Mouse (Mus musculus): ENCODE data around the gene Rnf24. TPM values are rescaled to one million over a fixed set of nuclear protein-coding genes. Genes with fewer than 3 reads are reported as not detected.
"Not testable (repeated sequence)": the region's sequence is repeated elsewhere in the genome, so short reads cannot be mapped to it uniquely, and the experiment has no call there.

The Rnf24 gene
- polyA plus RNA-seq, 1 experiment: 3.6 TPM

DNA sequence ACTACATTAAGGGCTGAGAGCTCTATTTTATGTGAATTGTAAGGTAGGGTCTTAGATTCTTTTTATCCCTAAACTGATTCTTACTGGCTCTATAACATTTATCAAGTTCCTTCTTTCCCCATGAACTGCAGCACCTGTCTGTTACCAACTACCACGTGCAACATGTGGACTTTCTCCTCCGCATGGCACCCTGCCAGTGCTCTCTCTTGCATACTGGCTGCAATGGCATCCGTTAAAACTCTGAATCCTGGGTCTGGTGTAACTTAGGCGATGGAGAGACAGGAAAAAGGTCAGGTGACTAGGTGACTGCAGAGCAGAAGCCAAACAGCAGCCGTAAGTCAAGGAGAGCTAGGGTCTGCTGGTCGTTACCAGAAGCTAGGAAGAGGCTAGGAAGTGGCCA lies 43.4 kb downstream of the Rnf24 start:
- TF ChIP-seq POLR2A (IDR thresholded peaks at IDR 0.05; ENCODE audit: borderline replicate concordance, extremely low read depth, low read depth, low read length) (no peak), CTCF (IDR thresholded peaks at IDR 0.05; ENCODE audit: insufficient read depth, low read length) (no peak)
- H3K4me1 ChIP-seq (ENCODE audit: control insufficient read depth, insufficient read depth, low read length): no peaks in the 10 kb centered on the region
- WGBS: 60% methylated on average over 6 of the region's 6 CpGs
- H3K4me3 ChIP-seq (replicated peaks; ENCODE audit: extremely low read depth, low read depth, low read length): no peak overlapping the region
- DNase-seq: no peak

DNA sequence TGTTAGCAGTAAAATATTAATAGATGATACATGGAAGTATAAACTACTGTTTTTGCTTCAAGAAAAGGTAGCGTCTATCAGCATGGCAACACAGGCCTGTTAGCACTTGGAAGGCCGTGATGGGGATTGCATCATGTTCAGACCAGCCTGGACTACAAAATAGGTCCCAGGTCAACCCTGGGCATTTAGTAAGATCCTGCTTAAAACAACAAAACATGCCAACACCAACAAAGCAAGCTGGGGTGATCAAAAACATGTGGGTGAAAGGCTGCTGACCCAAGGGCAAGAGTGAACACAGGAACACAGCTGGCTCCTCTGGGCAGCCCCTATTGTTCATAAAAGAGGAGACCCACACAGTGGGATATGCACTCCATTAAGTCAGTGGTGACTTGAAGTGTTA lies 44.9 kb downstream of the Rnf24 start:
- 89% methylated on average over 2 of the region's 2 CpGs for WGBS
- no peaks in the 10 kb centered on the region for H3K4me1 ChIP-seq (ENCODE audit: control insufficient read depth, insufficient read depth, low read length)
- TF ChIP-seq POLR2A (IDR thresholded peaks at IDR 0.05; ENCODE audit: borderline replicate concordance, extremely low read depth, low read depth, low read length): no peak
- no peak for TF ChIP-seq CTCF (IDR thresholded peaks at IDR 0.05; ENCODE audit: insufficient read depth, low read length)
- no peak overlapping the region for H3K4me3 ChIP-seq (replicated peaks; ENCODE audit: extremely low read depth, low read depth, low read length)
- DNase-seq: no peak

DNA sequence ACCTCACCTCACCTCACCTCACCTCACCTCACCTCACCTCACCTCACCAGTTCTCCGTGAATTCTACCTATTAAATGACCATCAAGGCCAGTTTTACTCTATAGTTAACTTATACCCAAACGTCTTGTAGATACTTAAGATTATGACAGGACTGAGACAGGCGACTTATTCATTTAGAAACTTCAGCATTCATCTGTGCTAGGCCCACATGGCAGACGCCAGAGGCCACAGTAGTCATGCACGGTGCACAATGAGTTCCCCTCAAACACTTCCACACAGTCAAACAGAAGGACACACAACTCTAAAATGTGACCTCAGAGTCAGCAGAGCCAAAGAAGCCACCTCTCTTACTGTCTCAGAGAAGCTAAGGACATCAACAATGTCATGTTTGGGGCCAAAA lies 45.3 kb downstream of the Rnf24 start:
- H3K4me1 ChIP-seq (ENCODE audit: control insufficient read depth, insufficient read depth, low read length): no peaks in the 10 kb centered on the region
- 90% methylated on average over 5 of the region's 5 CpGs for WGBS
- no peak for DNase-seq
- H3K4me3 ChIP-seq (replicated peaks; ENCODE audit: extremely low read depth, low read depth, low read length): no peak overlapping the region
- TF ChIP-seq CTCF (IDR thresholded peaks at IDR 0.05; ENCODE audit: insufficient read depth, low read length) (no peak), POLR2A (IDR thresholded peaks at IDR 0.05; ENCODE audit: borderline replicate concordance, extremely low read depth, low read depth, low read length) (no peak)

DNA sequence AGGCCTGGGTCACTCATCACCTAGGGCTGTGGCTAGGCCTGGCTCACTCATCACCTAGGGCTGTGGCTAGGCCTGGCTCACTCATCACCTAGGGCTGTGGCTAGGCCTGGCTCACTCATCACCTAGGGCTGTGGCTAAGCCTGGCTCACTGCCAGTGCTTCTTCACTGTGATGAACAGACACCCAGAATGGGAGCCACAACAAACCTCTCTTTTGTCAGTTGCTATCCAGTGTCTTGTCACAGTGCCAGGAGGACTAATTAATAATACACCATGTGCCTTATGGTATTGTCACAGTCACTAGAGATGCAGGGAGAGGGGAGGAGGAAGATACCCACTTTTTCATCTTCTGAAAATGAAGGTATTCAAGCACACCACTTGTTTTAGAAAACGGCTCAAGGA lies 47.5 kb downstream of the Rnf24 start:
- not testable (repeated sequence) for DNase-seq; H3K4me1 ChIP-seq (ENCODE audit: control insufficient read depth, insufficient read depth, low read length); H3K4me3 ChIP-seq (replicated peaks; ENCODE audit: extremely low read depth, low read depth, low read length)
- WGBS: 81% methylated on average over 1 of the region's 1 CpGs

DNA sequence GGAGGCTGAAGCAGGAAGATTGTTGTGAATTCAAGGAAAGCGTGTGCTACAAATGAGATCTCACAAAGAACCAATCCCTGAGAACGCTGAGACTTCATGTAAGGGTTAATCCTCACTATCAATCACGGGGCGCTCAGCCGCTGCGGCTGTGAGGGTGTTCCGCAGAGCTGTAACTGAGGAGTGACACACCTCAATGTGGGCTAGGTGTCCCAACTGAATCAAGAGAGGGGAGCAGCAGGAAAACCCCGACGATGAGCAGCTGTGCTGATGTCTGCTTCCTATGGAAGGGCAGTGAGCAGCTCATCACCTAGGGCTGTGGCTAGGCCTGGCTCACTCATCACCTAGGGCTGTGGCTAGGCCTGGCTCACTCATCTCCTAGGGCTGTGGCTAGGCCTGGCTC lies 48.2 kb downstream of the Rnf24 start:
- Histone ChIP-seq H3K4me1 (ENCODE audit: control insufficient read depth, insufficient read depth, low read length) (no peaks in the 10 kb centered on the region), H3K4me3 (replicated peaks; ENCODE audit: extremely low read depth, low read depth, low read length) (no peak overlapping the region)
- WGBS: 83% methylated on average over 9 of the region's 9 CpGs
- TF ChIP-seq CTCF (IDR thresholded peaks at IDR 0.05; ENCODE audit: insufficient read depth, low read length) (no peak), POLR2A (IDR thresholded peaks at IDR 0.05; ENCODE audit: borderline replicate concordance, extremely low read depth, low read depth, low read length) (no peak)
- DNase-seq: no peak

DNA sequence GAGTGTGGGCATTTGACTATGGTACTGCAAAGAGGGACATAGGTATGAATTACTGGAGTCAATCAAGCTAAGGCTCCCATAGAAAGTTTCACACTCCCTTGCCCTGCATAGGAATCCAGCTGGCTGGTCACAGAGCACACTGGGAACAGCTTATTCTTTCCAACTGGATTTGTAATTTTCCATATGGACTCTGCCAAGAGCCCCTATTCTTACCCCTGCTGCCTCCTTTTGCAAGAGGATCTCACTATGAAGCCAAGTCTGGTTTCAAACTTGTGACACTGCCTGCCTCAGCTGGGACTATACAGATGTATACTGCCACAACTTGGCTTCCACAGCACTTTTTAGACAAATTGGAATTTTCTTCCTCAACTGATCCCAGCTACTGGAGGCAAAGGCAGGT lies 51.1 kb downstream of the Rnf24 start:
- Histone ChIP-seq H3K4me1 (ENCODE audit: control insufficient read depth, insufficient read depth, low read length) (no peaks in the 10 kb centered on the region), H3K4me3 (replicated peaks; ENCODE audit: extremely low read depth, low read depth, low read length) (no peak overlapping the region)
- DNase-seq: no peak
- TF ChIP-seq POLR2A (IDR thresholded peaks at IDR 0.05; ENCODE audit: borderline replicate concordance, extremely low read depth, low read depth, low read length) (no peak), CTCF (IDR thresholded peaks at IDR 0.05; ENCODE audit: insufficient read depth, low read length) (no peak)

DNA sequence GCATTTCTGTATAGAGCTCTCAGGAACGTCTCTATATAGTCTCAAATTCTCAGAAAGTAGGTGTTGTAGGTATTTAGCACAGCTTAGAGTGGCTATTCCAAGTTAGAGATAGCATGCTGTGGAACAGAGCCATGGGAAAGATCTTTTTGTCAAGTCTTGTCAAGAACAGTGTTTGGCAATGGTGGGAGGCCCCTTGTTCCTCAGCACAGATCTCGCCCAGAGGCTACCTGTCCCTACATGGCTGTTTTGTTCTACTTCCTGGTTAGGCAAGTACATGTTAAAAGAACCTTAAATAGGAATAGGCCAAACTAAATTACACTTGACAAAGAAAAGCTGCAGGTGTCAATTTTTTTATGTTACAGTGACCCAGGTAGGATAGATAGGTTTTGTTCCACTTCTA lies 52.2 kb downstream of the Rnf24 start:
- WGBS: 73% methylated on average over 2 of the region's 2 CpGs
- DNase-seq: no peak
- TF ChIP-seq CTCF (IDR thresholded peaks at IDR 0.05; ENCODE audit: insufficient read depth, low read length): no peak
- TF ChIP-seq POLR2A (IDR thresholded peaks at IDR 0.05; ENCODE audit: borderline replicate concordance, extremely low read depth, low read depth, low read length): no peak
- Histone ChIP-seq H3K4me3 (replicated peaks; ENCODE audit: extremely low read depth, low read depth, low read length) (no peak overlapping the region), H3K4me1 (ENCODE audit: control insufficient read depth, insufficient read depth, low read length) (no peaks in the 10 kb centered on the region)

DNA sequence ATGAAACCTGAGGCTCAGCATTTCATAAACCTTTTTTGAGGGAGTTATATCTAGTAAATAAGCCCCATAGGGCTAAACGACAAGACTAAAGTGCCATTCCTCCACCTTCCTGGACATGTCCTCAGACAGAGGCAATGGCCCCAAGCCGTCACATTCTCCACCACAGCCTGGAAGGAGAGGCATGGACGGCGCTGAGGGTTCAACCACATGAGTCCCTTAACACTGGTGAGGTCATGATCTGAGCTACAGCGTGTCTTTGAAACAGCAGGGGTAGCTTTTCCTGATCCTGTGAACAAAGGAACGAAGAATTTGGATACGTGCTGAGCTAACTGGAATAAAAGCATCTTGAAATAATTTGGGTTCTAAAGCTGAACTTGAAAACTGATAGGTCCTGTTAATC lies 54.0 kb downstream of the Rnf24 start:
- H3K4me1 ChIP-seq (ENCODE audit: control insufficient read depth, insufficient read depth, low read length); DNase-seq; H3K4me3 ChIP-seq (replicated peaks; ENCODE audit: extremely low read depth, low read depth, low read length): not testable (repeated sequence)
- 81% methylated on average over 7 of the region's 7 CpGs for WGBS

DNA sequence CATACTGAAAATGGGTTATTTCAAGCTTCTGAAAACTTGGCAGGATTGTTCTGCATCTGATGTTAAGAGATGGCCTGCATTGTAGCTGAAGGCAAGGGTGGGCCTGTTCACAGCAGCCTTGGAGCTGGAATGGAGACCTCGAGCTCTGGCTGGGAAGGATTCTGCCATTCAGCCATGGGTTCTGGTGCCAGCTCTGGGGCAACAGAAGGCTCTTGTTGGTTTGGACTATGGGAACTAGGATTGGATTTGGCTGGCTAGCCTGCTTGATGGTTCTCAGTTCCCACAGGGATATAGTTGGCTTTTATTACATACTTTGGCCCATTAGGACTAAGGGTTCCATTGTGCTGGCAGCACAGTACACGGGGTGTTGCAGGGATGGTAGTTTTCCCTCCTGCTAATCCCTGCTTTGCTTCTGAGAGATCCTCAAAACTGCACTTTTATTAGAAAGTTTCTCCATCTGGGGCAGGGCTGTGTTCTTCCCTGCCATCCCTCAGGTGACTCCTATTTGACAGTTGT lies 55.9 kb downstream of the Rnf24 start:
- DNase-seq: no peak
- no peaks in the 10 kb centered on the region for H3K4me1 ChIP-seq (ENCODE audit: control insufficient read depth, insufficient read depth, low read length)
- TF ChIP-seq CTCF (IDR thresholded peaks at IDR 0.05; ENCODE audit: insufficient read depth, low read length) (no peak), POLR2A (IDR thresholded peaks at IDR 0.05; ENCODE audit: borderline replicate concordance, extremely low read depth, low read depth, low read length) (no peak)
- H3K4me3 ChIP-seq (replicated peaks; ENCODE audit: extremely low read depth, low read depth, low read length): no peak overlapping the region
- WGBS: 96% methylated on average over 2 of the region's 2 CpGs

DNA sequence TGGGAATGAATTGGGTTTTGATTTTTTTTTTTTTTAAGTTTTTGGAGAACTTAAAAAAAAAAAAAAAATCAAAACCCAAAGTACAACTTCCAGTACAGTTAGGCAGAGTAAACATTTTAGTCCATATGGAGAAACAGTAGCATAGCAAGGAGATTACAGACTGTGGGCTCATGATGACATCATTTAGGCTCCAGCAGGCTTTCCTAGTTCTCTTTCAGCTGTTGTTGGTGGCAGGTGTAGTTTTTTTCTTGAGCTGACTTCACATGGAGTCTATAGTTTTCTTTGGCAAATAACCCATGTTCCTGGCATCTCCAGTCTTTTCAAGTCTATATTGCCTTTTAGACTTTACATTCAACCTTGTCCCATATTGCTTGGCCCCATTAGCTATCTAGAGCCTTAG lies 62.0 kb downstream of the Rnf24 start:
- no peaks in the 10 kb centered on the region for H3K4me1 ChIP-seq (ENCODE audit: control insufficient read depth, insufficient read depth, low read length)
- H3K4me3 ChIP-seq (replicated peaks; ENCODE audit: extremely low read depth, low read depth, low read length): no peak overlapping the region
- no peak for DNase-seq
- TF ChIP-seq POLR2A (IDR thresholded peaks at IDR 0.05; ENCODE audit: borderline replicate concordance, extremely low read depth, low read depth, low read length): no peak

DNA sequence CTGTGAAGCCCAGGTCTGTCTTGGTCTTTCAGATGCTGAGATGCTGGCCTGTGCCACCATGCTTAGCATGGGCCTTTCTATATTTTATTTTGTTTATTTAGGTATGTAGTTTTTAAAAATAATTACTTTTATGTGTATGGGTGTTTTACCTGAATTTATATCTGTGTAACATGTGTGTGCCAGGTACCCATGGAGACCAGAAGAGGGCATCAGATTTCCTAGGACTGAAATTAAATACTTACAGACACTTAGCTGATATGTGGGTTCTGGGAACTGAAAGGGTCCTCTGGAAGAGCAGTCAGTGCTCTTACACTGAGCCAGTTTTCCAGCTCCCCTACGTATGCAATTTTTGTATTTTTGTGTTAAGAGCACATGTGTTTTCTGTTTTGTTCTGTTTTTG lies 66.4 kb downstream of the Rnf24 start:
- DNase-seq: no peak
- TF ChIP-seq CTCF (IDR thresholded peaks at IDR 0.05; ENCODE audit: insufficient read depth, low read length) (no peak), POLR2A (IDR thresholded peaks at IDR 0.05; ENCODE audit: borderline replicate concordance, extremely low read depth, low read depth, low read length) (no peak)
- no peak overlapping the region for H3K4me3 ChIP-seq (replicated peaks; ENCODE audit: extremely low read depth, low read depth, low read length)
- no peaks in the 10 kb centered on the region for H3K4me1 ChIP-seq (ENCODE audit: control insufficient read depth, insufficient read depth, low read length)
- 70% methylated on average over 1 of the region's 1 CpGs for WGBS
